Mouse (Mus musculus) skeletal muscle tissue, adult 2 months (tissue): ENCODE measurements around the gene Prmt9.

ENCODE experiments used
- DNase-seq: peaks from one replicate; pipeline ENCODE4 v3.0.0-alpha.2; 2012; ENCODE audit warnings: low read depth, low spot score

The Prmt9 gene

DNA sequence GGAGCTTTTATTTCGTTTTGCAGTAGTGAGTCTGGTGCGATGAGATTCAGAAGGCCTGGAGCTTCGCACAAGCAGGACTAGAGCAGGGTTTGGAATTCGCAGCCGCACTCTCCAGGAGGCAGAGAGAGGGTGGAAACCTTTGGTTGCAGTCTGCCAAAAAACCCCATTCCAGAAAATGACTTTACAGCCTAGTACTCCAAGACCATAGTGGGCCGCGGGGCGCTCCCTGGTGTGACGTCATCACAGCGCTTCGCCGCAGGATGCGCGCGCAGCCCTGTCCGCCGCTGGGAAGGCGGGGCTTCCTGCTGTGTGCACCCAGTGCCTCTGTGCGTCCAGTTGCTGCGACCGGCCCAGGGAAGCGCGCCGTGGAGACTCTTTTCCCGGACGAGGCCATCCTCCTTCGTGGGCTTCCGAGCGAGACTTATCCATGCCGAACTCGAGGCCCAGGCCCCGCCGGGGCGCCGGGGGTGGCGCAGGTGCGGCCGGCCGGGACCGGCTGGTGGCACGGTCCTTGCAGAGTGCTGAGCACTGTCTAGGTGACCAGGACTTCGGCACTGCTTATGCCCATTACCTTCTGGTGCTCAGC, at the start of gene Prmt9:
TSS of gene Prmt9 (plus strand) at position 277 of the 586 bp plus-strand sequence.
- DNase-seq, result peak; percentile 92

DNA sequence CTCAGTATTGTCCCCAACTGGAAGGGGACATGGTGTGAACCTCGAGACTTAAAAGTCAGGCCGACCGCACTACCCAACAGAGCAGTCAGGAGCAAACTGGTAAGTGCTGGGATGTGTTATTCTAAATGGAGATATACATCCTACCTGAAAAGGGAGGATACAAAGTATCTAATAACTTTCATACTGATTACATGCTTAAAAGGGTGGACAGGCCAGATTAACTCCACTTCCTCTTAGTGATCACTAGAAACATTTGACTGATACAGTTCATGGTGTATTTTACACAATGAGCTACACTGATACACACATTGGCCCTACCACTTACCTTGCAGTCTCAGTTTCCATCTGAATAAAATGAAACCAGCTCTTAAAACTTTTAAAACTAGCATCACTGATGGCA, 48.9 kb upstream of the Prmt9 start:
- DNase-seq, result no peak

DNA sequence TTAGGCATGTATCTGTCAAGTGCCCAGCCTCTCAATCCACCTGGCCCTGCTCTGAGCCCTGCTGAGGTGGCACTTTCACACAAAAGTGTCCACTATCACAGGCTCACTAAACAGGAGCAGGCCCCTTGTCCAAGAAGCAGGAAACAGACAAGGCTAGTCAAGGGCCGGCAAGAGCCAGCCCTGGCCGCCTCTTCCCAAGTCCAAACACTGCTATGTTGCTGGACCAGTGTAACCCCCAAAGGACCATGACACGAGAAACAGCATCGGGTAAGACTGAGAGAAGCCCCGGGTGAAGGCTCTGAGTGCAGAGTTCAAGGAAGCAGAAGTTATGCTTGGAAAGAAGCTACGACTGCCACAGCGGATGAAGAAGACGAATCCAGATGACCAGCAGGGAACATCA, 48.1 kb upstream of the Prmt9 start:
- DNase-seq, result no peak

DNA sequence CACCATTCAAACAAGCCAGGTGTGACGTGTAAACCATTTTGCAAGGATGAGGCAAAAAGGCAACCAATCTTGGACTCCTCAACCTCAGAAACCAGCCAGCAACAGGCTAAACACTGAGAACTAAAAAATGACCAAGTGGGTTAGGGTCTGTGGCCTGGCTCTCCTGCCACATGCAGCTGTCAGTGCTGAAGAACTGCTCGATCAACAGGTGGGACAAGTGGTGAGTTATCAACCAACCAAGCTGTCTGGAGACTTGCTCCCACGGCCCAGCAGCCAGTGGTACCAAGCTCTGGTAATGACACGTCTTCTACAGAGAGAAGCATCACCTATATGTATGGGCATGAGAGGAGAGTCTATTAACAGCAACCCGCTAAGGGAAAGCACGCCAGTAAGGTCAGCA, 46.6 kb upstream of the Prmt9 start:
- no peak for DNase-seq

DNA sequence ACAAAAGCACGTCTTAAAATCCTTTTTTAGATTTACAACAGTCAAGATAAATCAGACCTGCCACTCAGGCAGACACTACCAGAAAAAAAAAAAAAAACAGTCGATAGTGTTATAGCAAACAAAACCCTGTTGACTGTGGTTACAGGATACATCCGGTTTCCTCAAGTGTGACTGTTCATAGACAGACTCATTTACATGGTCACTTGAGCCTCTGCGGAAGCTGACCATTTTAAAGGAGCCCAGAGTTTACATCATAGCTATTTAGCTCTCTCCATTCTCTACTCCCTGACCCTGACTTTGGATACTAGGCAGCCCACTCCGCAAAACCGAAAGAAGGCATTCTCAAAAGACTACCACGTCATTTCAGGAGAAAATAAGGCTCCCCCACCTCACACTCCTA, 42.7 kb upstream of the Prmt9 start:
- DNase-seq, result no peak

DNA sequence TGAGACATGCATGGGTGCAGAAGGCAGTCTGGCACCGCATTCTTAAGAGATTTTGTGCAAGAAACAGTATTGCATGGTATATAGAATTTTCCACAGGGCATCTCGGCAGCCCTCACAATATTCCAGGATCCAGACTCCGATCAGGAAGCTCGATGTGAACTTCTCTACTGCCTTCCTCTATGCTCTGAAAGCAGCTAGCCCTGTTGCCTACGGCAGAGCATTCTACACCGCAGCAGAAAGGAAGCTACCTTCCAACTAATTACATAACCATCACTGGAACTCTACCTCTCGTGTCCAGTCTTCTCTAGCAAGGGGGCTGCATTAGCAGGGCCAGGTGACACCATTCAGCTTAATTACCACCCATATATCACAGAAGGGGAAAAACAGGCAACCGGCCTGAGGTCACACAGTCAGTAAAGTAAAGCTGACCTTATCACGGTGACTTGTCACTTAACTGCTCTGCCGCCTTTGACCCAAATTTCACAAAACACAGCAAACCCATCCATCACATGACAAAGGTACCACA, 41.6 kb upstream of the Prmt9 start:
- no peak for DNase-seq

DNA sequence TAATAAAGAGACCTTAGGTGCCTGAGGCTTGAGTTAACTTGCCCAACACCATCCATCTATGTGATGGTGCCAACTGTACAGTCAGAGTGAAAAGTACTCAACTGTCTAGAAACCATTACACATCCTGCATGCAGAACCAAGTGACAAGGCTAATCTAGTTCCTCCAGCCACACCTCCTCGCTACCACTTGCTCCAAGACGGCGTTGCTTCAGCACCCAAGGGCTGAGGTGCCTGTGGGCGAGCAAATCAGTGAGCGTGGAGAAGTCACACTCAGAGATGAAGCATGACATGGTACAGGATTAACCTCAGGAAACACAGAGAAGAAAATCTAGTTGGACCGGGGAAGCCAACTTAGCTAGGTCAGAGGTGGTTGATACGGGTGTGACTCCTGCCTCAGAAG, 40.2 kb upstream of the Prmt9 start:
- no peak for DNase-seq

DNA sequence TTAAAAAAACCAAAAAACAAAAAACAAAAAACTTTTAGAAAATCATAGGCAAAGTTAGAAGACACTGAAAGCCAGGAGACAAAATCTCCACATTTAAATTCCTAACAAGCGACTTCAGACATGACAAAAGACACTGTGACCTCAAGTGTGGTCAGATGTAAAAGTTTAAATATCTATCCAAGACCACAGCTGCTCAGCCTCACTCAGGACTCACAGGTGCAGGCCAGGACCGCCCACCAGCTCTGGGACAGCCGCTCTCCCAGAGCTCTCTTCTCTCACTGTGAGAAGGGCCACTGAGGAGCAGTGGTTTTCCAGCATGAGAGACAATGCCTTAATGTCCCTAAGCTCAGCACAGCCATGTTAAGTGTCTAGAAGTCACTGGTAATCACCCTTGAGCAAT, 38.8 kb upstream of the Prmt9 start:
- DNase-seq, result no peak

DNA sequence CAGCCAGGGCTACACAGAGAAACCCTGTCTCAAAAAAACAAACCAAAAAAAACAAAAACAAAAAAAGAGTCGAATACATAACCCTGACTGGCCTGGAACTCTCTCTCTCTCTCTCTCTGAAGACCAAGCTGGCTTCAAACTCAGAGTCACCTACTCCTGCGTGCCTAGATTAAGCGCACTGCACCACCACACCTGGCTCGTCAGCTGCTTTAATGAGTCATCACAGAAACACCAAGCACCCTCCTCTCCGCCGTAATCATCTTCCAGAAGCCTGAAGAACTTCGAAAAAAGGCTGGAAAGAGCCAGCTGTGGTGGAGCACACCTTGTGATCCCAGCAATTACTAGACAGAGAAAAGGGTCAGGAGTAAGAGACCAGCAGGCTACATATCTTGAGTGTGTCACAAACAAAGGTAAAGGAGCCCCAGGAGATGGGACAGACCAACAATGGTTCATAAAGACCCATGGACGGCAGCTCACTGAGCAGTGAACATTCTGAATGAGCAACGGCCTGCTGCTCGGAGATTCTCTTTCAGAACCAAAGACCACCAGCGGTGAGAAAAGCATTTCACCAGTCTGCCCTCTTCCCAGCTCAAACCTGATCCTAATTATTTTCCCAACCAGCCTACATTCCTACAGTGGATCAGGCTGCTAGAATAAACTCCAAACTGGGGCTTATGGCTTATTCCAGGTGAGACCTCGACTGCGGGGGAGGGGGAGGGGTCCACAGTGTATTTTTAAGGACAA, 37.3 kb upstream of the Prmt9 start:
- DNase-seq, result no peak

DNA sequence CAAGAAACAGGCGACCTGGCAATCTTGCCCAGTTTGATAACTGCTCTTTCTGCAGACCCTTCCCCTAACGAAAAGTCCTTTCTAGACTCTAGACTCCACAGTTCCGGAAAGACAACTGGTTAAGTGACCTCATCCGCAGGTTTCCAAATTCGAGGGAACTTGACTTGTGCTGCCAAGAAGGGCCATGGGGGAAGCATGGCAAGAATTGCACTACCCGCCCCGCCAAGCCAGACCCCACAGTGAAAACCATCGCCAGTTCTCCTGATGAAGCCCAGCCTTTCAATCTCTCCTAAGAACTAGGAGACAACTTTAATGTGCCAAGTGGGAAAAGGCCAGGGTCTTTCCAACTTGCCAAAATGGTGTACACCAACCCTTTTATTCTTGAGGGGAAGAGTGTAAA, 34.0 kb upstream of the Prmt9 start:
- no peak for DNase-seq

DNA sequence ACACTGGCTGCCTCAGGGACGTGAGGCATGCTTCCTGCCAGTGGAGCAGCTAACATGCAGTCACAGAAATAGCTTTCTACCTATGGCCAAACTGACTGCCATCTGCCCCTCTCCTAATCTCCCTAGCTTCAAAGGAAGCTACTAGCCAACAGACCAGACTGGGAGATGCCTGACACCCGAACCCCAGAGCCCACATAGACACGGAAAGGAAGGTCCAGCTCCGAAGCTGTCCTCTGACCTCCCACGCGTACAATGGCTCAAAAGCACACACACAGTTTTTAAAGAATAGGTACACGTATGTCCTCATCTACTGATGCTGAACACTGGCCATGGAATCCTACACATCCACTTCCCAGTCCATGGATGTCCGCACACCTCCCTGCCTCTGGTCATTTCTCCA, 33.4 kb upstream of the Prmt9 start:
- DNase-seq, result no peak

DNA sequence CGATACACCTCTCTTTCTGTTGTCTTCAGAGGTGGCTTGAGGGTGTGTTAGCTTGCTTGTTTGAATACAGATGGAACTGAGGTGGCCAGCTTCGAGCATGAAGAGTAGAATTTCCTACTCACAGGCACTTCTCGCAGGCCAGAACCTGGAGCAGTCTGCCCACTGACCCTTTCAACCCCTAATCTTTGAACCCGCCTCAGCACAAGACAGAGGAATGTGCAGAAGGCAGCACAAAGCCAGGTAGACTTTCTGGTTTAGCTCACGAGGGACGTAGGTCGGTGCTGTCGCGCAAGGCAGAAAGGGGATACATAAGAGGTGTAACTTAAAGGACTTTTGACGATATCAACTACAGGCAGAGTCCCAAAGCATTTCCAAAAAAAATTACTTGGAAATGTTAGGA, 32.4 kb upstream of the Prmt9 start:
- DNase-seq, result no peak

DNA sequence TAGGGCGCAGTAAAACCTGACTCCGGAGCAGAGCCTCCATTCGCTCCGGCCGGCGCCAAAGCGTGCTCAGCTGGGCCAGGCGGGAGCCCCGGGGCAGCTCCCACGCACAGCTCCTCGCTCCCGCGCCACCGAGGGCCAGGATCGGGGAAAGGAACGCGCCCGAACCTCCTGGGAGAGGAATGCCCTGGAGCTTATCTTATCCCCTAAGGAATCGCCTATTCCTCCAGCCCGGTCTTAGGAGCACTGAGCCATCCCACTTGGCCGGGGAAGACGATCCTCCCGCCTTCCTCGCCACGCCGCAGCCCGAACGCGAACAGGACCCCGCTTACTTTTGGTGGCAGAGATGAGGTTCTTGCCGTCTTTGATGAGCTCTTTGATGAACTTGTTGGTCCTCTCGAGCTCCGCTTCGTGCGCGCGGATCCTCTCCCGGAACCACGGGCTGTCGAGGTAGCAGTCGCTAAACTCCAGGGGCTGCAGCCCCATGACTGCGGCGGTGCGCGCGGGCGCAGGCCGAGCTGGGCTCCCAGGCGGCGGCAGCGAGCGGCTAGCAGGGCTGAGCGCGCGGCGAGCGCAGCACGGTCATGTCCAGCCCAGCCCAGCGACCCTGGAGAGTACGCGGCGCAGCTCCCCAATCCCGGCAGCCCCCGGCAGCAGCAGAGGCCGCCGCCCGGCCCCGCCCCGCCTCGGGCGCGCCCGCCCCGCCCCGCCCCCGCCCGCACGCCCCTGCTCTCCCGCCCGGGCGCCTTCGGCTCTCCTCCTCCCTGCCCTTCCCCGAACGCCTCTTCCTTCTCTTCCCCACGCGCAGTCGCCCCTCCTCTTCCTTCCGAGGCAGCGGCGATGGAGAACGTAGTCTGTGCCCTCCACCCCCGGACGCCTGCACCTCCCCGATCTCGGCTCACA, 31.6 kb upstream of the Prmt9 start, which contains the start of gene Arhgap10:
TSS of gene Arhgap10 (minus strand) at position 653 of the 900 bp plus-strand sequence.
- DNase-seq, result peak; percentile 77

DNA sequence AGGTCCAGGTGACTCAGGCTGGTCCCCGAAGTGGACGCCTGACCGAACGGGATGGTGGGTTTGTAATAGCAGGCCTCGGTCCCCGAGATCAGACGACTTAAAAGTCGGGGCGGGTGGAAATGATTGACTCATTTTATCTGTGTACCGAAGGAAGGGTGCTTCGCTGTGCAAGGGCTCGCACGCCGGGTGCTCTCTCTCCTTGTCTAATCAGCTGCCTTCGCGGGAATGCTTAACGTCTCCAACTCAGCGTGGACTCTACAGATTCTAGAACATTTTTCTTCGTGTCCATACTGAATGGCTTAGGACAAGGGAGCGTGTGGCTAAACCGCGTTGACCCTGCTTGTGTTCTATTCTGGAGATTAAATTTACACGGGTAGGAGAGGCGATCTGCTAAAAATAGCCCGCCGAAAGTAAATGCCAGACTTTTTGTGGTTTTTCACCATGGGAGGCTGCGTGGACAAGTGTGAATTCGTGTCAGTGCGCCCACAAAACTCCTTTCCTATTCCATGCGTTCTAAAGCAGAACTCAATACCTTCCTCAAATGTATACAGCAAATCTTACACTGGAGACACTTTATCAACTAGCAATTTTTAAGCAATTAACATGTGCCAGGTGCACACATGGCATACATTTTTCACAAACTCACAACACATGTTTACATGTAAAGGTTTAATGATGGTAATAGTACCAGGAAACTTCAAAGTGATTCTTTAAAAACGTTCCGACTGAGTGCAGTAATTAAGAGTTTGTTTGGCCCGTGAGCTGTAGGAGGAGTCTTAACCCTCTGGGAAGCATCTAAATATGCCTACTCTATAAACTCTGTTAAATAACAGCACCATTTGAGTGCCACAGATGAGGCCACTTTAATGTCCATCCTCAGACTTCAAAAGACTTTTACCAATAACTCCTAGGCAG, 30.7 kb upstream of the Prmt9 start:
- DNase-seq, result no peak

DNA sequence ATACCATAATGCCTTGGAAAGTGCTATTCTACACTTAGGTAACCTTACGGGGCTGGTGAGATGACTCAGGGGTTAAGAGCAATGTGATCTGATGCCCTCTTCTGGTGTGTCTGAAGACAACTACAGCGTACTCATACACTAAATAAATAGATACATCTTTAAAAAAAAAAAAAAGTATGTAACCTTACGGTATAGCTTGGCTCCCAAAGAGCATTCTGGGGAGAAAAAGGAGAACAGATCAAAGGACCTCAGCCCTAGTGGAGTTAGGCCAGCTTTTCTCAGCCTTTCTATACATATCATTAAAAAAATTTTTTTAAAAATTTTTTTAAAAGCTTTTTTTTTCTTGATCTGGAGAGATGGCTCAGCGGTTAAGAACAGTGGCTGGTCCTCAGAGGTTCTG, 28.6 kb upstream of the Prmt9 start:
- no peak for DNase-seq

DNA sequence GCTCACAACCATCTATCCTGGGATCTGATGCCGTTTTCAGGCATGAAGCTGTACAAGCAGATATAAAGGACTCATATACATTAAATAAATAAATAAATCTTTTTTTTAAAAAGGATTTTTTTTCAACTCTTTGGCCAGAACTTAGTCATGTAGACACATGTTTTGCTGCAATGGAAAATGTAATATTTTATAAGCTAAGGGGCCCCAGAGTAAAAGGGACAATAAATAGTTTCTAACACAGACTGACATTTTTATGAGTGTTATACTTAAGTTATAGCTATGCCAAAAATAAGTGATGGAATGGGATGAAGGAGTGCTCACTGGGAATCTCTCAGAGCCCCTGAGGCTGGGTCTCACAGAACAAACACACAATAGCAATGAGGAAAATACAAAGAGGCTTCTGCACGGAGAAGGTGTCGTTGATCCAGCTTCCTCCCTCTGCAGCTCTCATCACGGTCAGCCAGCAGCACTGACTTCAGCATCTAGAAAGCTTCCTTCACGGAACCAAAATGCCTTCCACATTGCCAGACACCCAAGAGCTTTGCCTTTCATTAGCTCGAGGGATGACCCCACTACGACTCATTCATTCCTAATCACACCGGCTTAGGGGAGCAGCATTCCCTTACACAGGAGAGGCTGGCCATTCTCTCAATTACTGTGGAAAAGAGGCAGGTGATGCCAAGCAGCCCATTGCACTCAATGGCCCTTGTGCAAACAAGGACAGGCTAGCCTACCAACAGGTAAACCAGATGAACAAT, 28.0 kb upstream of the Prmt9 start:
- no peak for DNase-seq

DNA sequence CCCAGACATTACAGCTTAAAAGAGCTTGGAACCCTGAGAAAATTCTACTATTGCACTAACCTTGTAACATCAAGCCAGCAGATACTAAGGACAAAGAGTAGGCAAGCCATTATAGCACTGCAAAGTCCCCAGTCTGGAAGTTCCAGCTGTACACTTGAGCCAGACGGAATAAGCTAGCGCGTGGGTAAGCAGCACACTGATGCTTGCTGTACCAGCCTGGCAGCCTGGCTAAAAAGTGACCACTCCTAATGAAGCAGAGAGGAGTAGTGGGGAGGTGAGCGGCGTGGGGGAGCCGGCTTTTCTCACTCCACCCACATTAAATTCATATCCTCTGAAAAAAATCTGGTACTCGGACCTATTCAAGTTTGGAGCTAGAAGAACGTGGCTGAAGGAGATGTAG, 26.2 kb upstream of the Prmt9 start:
- no peak for DNase-seq

DNA sequence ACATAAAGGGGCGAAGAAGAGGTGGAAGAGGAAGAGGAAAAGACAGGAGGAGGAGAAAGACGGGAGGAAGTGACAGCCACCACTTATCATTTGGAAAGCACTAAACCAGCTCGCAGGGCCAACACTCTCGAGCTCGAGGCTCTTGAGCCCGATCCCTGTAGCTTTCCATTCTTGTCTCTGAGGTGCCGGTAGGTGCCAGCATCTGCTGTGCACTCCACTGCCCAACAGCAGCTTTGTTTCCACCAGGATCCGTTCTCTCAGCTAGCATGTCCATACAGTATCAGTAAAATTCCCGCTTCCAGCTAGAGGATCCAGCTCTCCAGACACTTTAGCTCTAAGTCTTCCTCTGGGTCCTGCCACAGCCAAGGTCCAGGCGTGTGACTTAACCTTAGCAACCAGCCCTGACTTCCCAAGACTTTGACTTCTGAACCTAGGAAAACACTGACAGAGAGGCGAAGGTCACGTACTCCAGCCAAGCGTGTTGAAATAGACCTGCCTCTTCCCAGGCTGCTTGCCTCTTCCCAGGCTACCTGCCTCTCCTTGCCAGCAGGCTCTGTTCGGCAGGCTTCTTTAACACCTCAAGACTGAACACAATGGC, 25.1 kb upstream of the Prmt9 start:
- DNase-seq, result no peak

DNA sequence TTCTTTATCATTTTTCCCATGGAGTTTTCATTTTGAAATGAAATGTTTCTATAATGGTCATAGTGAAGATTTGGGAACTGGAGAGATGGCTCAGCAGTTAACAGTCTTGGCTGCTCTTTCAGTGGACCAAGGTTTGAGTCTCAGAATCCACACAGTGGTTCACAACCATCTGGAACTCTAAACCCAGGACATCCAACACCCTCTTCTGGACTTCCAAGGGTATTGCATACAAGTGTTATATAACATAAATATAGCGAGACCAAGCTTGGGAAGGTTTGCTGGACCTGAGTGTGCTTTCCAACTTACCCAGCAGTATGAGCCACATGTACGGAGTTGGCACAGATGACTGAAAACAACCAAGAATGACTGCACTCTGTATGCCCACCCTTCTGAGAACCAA, 24.3 kb upstream of the Prmt9 start:
- DNase-seq, result no peak

DNA sequence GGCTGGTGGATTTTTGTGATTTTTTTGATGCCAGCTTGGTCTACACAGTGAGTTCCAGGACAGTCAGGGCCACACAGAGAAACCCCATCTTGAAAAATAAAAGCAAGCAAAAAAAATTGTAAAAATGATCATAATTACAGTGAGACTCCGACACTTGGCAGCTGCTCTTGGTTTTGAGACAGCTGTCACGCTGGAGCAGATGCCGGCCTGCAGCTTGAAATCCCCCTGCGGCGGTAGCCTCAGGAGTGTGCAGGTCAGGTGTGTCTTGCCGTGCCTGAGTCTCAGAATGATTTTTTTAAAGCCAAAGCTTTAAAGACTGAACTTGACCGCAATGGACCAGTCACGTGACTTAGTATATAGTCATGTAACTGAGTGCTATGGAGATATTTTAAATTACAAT, 23.1 kb upstream of the Prmt9 start:
- DNase-seq, result no peak
